Mouse (Mus musculus) liver, postnatal 0 days (tissue): ENCODE data around the gene Txndc11. TPM values are rescaled to one million over a fixed set of nuclear protein-coding genes. Genes with fewer than 3 reads are reported as not detected.

Source experiments
- ATAC-seq: fragments of 200-750 bp; cut with Nextera tagmentation; 2 replicates; pipeline ENCODE4 v1.8.0; 2017; ENCODE audit warnings: mild to moderate bottlenecking, moderate library complexity
- DNase-seq: peaks from one replicate; pipeline ENCODE4 v3.0.0-alpha.2; 2016
- H3K27ac ChIP-seq: fragments of 300-500 bp; sonication (generic); 2 replicates; pipeline ENCODE4 v1.5.1; 2014; ENCODE audit warnings: antibody characterized with exemption, moderate library complexity, mild to moderate bottlenecking, low read depth
- H3K27me3 ChIP-seq: fragments of 300-500 bp; sonication (generic); 2 replicates; pipeline ENCODE4 v1.6.1; 2014; ENCODE audit warnings: low read length, control low read depth, mixed read lengths; ENCODE audit not compliant: insufficient read depth
- H3K36me3 ChIP-seq: fragments of 300-500 bp; sonication (generic); replicated peaks from 2 replicates; pipeline ENCODE4 v1.6.1; 2014; ENCODE audit warnings: mild to moderate bottlenecking, control low read depth, low read length, moderate library complexity, mixed read lengths; ENCODE audit not compliant: insufficient read depth
- H3K4me1 ChIP-seq: fragments of 300-500 bp; sonication (generic); 2 replicates; pipeline ENCODE4 v1.6.1; 2014; ENCODE audit warnings: antibody characterized with exemption, mild to moderate bottlenecking, control low read depth; ENCODE audit not compliant: insufficient read depth
- H3K4me2 ChIP-seq: fragments of 300-500 bp; sonication (generic); 2 replicates; pipeline ENCODE4 v1.6.1; 2014; ENCODE audit warnings: low read depth, mild to moderate bottlenecking, low read length, moderate library complexity, mixed read lengths
- H3K4me3 ChIP-seq: fragments of 300-500 bp; sonication (generic); 2 replicates; pipeline ENCODE4 v1.5.1; 2014; ENCODE audit warnings: low read depth, low read length
- H3K9ac ChIP-seq: fragments of 300-500 bp; sonication (generic); replicated peaks from 2 replicates; pipeline ENCODE4 v1.6.1; 2014; ENCODE audit warnings: mild to moderate bottlenecking, moderate library complexity
- H3K9me3 ChIP-seq: fragments of 300-500 bp; sonication (generic); 2 replicates; pipeline ENCODE4 v1.6.1; 2016; ENCODE audit warnings: mild to moderate bottlenecking, control low read depth, low read length, mixed read lengths
- CTCF ChIP-seq: sonication (generic); IDR thresholded peaks from 2 replicates; pipeline ENCODE4 v1.5.1; 2016; ENCODE audit warnings: antibody characterized with exemption, low read depth
- EP300 ChIP-seq: IDR thresholded peaks from 2 replicates; pipeline ENCODE4 v1.6.1; 2016; ENCODE audit warnings: antibody characterized with exemption, low read depth, mild to moderate bottlenecking
- WGBS: fragments of 180-500 bp; shearing (Covaris S2); extraction: QIAGEN DNeasy Blood & Tissue Kit; methylation state at CpG from one replicate; pipeline ENCODE4 v1.1.7; 2014; ENCODE audit not compliant: insufficient replicate concordance; 5-methylcytosine and 5-hydroxymethylcytosine counted together
- polyA plus RNA-seq: library from polyadenylated mRNA; unstranded; fragments of >200 nt; fragmentation: Nextera tagmentation; extraction: Ambion mirVana; gene quantifications from 2 replicates; pipeline ENCODE4 v1.2.1, GENCODE M21; 2015

Txndc11 gene
- polyA plus RNA-seq, 1 experiment from 2014 or later = 17.9 TPM

GRCm38 (mm10) chr16:11051134-11051533 lies 83.3 kb downstream of the Txndc11 start:
- Histone ChIP-seq H3K27ac (no peak overlapping the region), H3K4me3 (no peak overlapping the region), H3K36me3 (no peaks in the 10 kb centered on the region), H3K27me3 (no peaks in the 10 kb centered on the region), H3K4me2 (no peak overlapping the region), H3K4me1 (no peaks in the 10 kb centered on the region), H3K9me3 (no peaks in the 10 kb centered on the region), H3K9ac (no peak overlapping the region)
- TF ChIP-seq EP300 = no peak
- no peak for TF ChIP-seq CTCF
- DNase-seq = no peak
- ATAC-seq = no peak
- WGBS = 86% methylated on average over 11 of the region's 11 CpGs

GRCm38 (mm10) chr16:11050226-11050625 lies 84.2 kb downstream of the Txndc11 start:
- no peak for TF ChIP-seq CTCF
- TF ChIP-seq EP300 = no peak

GRCm38 (mm10) chr16:11047130-11047529 lies 87.3 kb downstream of the Txndc11 start:
- H3K9me3 ChIP-seq = no peaks in the 10 kb centered on the region
- H3K27ac ChIP-seq = no peak overlapping the region
- no peaks in the 10 kb centered on the region for H3K36me3 ChIP-seq
- no peak overlapping the region for H3K4me3 ChIP-seq
- no peak overlapping the region for H3K4me2 ChIP-seq
- ATAC-seq = no peak
- peaks cover 3% of the 10 kb centered on the region; the same call in 1 of the 2 replicates for H3K4me1 ChIP-seq
- DNase-seq = no peak
- TF ChIP-seq EP300 = no peak
- TF ChIP-seq CTCF = no peak
- WGBS = 38% methylated on average over 7 of the region's 7 CpGs
- H3K27me3 ChIP-seq = no peaks in the 10 kb centered on the region
- no peak overlapping the region for H3K9ac ChIP-seq

More at GRCm38 (mm10) chr16:11050226-11050625, 84.2 kb downstream of the Txndc11 start:
- H3K4me2 ChIP-seq = no peak overlapping the region
- no peak overlapping the region for H3K4me3 ChIP-seq
- no peak overlapping the region for H3K9ac ChIP-seq
- no peak overlapping the region for H3K27ac ChIP-seq
- WGBS = 82% methylated on average over 2 of the region's 2 CpGs
- DNase-seq (no peak), ATAC-seq (no peak)
- H3K36me3 ChIP-seq = no peaks in the 10 kb centered on the region
- H3K4me1 ChIP-seq = peaks cover under 1% of the 10 kb centered on the region; the same call in 1 of the 2 replicates
- H3K9me3 ChIP-seq = no peaks in the 10 kb centered on the region
- no peaks in the 10 kb centered on the region for H3K27me3 ChIP-seq

- DNase-seq = no peak
- H3K4me1 ChIP-seq = peaks cover 3% of the 10 kb centered on the region; the same call in 1 of the 2 replicates
- no peaks in the 10 kb centered on the region for H3K9me3 ChIP-seq
- H3K27me3 ChIP-seq = no peaks in the 10 kb centered on the region
- peak; percentile 45 for ATAC-seq
- no peak overlapping the region for H3K27ac ChIP-seq
- H3K4me3 ChIP-seq = no peak overlapping the region
- no peak for TF ChIP-seq CTCF
- TF ChIP-seq EP300 = 0 out of 2 replicates have a peak, but pooled peaks have one; percentile 35
- H3K4me2 ChIP-seq = no peak overlapping the region
- 76% methylated on average over 7 of the region's 7 CpGs for WGBS
- no peaks in the 10 kb centered on the region for H3K36me3 ChIP-seq
- no peak overlapping the region for H3K9ac ChIP-seq
These were observed 88.0 kb downstream of the Txndc11 start for GRCm38 (mm10) chr16:11046437-11046836.

GRCm38 (mm10) chr16:11043239-11043638 lies 91.2 kb downstream of the Txndc11 start:
- Histone ChIP-seq H3K4me1 (peaks cover 3% of the 10 kb centered on the region; the same call in 1 of the 2 replicates), H3K9me3 (no peaks in the 10 kb centered on the region), H3K36me3 (no peaks in the 10 kb centered on the region), H3K9ac (no peak overlapping the region), H3K27ac (no peak overlapping the region), H3K27me3 (no peaks in the 10 kb centered on the region), H3K4me2 (no peak overlapping the region), H3K4me3 (no peak overlapping the region)
- no peak for ATAC-seq
- DNase-seq = no peak
- TF ChIP-seq CTCF (no peak), EP300 (no peak)
- 75% methylated on average over 5 of the region's 5 CpGs for WGBS

- no peak overlapping the region for H3K9ac ChIP-seq
- TF ChIP-seq EP300 = no peak
- TF ChIP-seq CTCF = no peak
- peaks cover 4% of the 10 kb centered on the region; the same call in 1 of the 2 replicates for H3K27me3 ChIP-seq
- WGBS = 73% methylated on average over 2 of the region's 2 CpGs
- no peaks in the 10 kb centered on the region for H3K9me3 ChIP-seq
- ATAC-seq = no peak
- no peaks in the 10 kb centered on the region for H3K36me3 ChIP-seq
- H3K4me2 ChIP-seq = no peak overlapping the region
- DNase-seq = no peak
- no peak overlapping the region for H3K27ac ChIP-seq
- H3K4me3 ChIP-seq = no peak overlapping the region
- H3K4me1 ChIP-seq = peaks cover 5% of the 10 kb centered on the region; the same call in 1 of the 2 replicates
These were observed 93.8 kb downstream of the Txndc11 start for GRCm38 (mm10) chr16:11040603-11041002.
